Mouse (Mus musculus) cerebellum, adult 2 months (tissue): ENCODE data around the gene Dnajb2.

Experiments
- CTCF ChIP-seq: fragments of 200-500 bp; IDR thresholded peaks from 2 replicates; pipeline ENCODE4 v1.5.1; 2011; ENCODE audit warnings: low read depth, mild to moderate bottlenecking, control low read depth, low read length, moderate library complexity, borderline replicate concordance; ENCODE audit not compliant: insufficient read depth
- POLR2A ChIP-seq: fragments of 200-500 bp; IDR thresholded peaks from 2 replicates; pipeline ENCODE4 v1.6.1; 2011; ENCODE audit warnings: low read length, control low read depth, borderline replicate concordance; ENCODE audit not compliant: insufficient read depth

DNA sequence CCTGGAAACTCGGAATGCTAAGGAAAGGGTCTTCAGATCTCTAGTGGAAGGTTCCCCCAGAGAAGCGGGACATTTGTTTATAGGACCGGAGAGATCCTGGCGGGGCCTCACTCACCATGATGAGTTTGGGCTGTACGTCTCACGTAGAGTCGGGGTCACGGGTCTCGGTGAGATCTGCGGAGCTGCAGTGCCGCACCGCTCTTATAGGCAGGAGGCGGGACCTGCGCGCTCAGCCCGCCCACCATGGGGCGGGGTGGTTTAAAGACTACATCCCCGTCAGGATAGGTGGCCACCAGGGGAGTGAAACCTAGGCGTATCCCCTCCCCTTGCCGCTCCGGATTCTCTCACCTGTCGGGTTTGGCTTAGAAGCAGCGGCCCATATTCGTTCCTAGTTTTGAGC, 17.1 kb upstream of the Dnajb2 start:
- TF ChIP-seq CTCF (peak; percentile 36; the same call in 1 of the 2 replicates), POLR2A (peak; percentile 100)
